Mouse (Mus musculus): Measurements from ENCODE around the gene Pdcd5.

Gene Pdcd5

DNA sequence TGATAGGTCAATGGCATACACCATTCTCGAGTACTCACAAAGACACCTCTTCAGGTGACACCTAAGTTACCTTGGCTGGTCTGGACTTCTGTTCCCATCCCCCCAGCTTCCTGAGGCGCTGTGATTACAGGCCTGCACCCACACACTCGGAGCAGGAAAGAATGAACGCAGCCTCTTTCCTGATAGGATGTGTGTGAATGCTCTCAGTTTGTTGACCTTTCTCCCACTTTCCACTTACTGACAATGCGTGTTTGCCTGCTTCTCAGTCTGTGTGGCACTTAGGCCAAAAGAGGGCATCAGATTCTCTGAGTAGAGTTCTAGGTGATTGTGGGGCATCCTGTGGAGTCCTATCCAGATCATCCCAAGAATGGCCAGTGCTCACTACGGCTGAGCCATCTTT is 7.2 kb downstream of the Pdcd5 start:
- no peak for DNase-seq

DNA sequence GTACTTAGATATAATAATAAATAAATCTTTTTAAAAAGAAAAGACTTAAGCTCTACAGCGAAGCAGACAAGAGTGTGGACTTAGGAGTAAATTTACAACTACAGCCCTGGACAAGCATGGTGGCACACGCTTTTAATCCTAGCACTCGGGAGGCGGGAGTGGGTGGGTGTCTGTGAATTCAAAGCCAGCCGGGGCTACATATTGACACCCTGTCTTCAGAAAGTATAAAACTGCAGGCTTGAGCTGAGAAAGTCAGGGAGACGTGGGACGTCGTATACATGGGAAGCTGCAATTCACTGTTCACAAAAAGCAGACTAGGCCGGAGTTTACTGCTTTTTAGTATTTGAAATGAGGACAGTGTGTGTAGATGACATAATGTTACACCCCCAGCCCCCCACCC is 10.4 kb downstream of the Pdcd5 start:
- no peak for DNase-seq

DNA sequence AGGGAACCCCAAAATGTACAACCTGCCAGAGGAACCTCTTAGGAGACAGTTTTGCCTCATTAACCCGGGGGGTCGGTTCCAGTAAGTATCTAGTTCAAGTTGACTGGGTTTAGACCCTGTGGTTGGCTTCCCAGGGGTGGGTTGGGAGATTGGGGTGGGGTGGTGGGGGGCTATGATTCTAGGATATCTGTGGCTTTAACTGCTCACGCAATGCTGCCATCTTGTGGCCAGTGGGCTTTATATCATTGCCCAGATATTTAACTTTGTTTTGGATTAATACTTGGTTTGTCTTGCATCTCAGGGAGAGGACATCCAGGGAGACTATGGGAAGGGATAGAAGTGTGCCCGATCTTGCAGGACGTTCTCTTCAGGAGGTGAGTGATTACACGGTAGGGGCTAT is 11.1 kb downstream of the Pdcd5 start:
- DNase-seq, result no peak

DNA sequence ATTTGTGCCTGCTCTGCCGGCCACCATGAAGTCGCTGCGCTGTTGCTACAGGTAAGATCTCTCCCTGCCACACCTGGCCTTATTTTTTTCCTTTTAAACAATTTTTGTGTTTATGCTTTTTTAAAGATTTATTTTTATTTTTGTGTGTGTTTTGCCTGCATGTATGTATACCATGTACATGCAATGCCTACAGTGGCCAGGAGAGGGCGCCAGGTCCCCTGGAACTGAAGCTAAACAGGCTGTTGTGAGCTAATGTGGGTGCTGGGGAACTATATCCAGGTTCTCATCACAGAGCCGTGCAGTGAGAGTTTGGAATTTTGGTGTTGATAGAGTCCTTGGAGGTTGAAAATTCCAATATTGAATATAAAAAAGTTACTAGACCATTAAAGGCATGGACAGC is 18.8 kb downstream of the Pdcd5 start:
- no peak for DNase-seq

DNA sequence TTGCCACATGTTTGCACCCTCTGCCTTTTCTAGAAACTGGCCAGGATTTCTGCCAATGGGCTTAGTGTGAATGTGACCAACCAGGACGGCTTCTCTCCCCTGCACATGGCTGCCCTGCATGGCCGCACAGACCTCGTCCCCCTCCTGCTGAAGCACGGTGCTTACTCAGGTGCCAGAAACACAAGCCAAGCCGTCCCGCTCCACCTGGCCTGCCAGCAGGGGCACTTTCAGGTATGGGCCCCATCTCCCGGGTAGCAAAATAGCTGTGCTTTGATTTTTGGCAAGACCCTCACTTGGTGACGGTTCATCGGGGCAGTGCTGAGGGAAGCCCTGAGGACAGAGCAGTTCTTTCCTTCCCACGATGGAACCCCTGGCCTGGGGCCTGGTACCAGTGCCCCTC is 19.9 kb downstream of the Pdcd5 start:
- DNase-seq, result peak; percentile 20

DNA sequence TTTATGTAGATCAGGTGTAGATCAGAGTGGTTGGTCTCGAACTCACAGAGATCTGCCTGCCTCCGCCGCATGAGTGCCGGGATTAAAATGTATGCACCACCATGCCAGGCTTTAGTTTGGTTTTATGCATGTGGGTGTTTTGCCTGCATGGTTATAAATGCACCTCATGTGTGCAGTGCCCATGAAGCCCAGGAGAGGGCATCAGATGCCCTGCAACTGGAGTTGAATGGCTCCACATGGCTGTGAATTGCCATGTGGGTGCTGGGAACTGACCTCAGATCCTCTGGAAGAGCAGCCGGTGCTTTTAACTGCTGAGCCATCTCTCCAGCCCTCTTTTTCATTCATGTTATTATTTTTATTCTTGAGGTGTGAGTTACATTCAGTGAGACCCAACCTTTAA is 21.3 kb downstream of the Pdcd5 start:
- DNase-seq, result no peak

DNA sequence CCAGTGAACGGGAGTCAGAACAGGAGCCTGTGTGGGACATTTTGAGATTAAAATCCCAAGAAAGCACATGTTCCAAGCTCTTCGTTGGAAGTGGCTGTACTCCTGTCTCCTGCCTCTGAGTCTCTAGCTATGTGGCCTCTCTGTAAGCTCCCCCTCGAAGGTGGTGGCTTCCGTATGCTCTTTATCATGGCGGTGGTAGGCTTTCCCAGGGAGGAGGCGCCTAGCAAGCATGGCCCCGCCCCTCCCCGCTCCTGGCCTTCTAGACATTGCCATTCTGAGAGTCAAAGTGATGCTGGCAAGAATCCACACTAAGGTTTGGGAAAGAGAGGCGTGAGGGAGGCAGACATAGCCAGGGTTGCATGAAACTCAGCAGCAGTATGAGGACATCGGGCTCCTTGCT is 24.7 kb downstream of the Pdcd5 start:
- no peak for DNase-seq

DNA sequence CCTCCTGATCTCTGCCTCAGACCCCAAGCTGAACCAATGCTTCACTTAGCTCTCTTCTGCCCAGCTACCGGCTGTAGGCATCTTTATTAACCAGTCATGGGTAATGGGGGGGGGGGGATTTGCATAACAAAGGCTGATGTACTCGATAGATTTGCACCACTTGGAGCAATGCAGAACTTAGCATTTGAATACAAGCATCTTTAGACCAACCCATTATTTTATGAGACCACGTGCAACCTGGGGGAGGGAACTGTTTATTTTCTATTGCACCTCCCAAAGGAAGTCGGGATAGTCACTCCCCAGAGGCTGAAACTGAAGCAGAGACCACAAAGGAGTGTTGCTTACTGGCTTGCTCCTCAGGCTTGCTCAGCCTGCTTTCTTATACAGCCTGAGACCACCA is 29.8 kb downstream of the Pdcd5 start:
- no peak for DNase-seq

DNA sequence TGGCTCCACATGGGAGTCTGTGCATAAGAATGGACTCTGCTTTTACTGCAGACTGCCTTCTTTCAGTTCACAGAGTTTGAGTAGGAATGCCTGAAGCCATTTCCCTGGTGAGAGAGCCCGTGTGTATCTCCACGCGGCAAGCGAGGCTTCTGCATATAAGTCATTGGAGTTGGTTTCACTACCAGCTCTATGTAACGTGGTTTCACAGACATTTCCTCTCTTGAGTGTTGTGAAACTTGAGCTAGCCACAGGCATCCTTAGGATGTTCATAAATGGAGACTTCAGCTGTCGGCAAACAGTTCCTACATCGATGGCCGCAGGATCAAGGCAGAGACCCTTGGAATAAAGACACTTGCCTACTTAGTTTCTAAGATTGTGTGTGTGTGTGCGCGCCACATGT is 38.1 kb downstream of the Pdcd5 start:
- DNase-seq, result no peak

DNA sequence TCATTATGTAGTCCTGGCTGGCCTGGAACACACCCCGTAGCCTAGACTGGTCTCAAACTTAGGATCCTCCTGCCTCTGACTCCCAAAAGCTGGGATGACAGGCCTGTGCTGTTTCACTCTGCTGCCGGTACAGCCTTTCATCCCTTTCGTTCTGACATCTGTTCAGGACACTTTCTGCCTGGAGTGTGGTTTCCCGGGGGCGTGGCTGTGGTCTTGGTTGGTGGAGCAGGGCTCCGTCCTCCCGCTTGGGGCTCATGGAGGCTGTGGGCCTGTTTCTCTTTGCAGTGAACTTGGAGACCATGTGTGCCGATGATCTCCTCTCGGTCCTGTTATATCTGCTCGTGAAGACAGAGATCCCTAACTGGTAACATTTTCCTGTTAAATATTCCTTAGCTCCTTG is 40.5 kb downstream of the Pdcd5 start:
- DNase-seq, result no peak

DNA sequence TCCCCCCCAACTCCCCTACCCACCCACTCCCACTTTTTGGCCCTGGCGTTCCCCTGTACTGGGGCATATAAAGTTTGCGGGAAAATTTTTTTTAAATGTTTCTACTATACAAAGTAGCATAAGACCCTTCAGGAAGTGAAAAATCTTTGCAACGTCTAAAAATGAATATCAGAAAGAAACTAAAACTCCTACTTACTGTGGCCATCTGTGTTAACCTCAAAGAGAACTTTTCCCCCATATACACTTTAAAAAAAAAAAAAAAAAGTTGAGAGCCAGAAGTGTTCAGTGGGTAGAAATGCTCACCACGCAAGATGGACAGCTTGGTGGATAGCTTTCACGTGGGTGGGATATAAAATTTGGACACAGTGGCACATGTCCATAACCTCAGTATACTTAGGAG is 44.6 kb downstream of the Pdcd5 start:
- DNase-seq, result no peak

DNA sequence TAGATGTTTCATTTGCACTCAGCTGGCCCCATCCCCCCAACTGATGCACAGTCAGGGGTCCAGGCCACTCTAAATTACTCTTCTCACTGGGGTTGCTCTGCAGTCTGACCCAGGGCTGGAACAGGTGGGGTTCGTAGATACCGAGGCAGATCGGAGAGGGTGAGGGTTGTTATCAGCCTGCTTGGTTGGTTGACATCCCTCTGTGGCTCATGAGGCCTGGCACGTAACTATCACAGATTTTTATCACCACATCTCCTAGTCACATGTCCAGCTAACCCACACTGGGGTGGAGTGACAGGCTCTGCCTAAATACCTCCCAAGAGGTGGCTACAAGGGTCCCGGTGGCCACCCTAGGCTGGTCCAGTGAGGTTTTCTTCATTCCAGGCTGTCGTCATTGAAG is 46.2 kb downstream of the Pdcd5 start:
- DNase-seq, result no peak

DNA sequence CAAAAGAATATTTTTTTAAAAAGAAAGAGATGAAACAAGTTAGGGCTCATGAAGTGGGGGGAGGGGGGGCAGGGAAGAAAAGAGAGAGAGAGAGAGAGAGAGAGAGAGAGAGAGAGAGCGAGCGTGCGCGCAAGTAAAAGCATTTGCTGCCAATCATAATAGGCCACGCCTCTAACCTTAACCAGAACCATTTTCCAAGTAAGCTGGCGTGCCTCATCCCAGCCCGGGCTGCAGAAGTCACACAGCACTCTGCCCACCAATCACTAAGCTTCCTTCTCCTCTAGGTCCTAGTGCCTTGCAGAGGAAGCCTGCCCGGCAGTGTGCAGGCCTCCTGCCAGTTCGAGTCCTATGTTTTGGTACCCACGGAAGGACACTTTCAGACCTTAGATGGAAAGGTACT is 47.3 kb downstream of the Pdcd5 start:
- no peak for DNase-seq

DNA sequence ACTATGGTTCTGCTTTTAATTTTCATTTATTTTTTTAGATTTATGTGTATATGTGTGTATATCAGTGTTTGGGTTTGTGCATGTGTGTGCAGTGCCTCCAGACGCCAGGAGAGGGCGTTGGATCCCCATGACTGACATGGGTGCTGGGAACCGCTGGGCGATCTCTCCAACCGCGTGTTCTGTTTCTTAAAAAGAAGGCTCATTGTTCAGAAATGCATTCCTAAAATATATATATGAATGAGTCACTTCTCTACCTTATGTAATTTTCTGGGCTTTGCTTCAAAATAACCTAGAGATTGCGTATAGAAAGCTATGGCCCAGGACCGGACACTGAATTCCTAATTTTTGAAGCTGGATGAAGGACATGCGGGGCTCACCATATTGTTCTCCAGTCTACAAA is 47.8 kb downstream of the Pdcd5 start:
- no peak for DNase-seq

DNA sequence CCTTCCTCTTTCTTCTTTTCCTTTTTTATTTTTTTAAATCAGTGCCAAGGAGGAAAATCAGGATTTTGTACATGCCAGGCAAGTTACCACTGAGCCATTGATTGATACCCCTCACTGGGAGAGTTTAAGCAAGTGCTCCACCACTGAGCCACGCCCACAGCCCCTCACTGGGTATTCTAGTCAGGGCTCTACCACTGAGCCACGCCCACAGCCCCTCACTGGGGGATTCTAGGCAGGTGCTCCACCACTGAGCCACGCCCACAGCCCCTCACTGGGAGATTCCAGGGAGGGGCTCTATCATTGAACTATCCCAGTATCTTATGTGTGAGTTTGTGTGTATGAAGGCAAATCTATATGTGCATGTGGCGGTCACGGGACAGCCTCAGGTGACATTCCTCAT is 53.0 kb downstream of the Pdcd5 start:
- DNase-seq, result no peak

Data from cerebellum, adult 8-10 months (tissue).